Mouse (Mus musculus): ENCODE measurements around the gene Mdm2.

GRCm38 (mm10) chr10:117738928-117739647 is 28.5 kb upstream of the Mdm2 start:
- TF ChIP-seq CTCF (IDR thresholded peaks at IDR 0.05; ENCODE audit: low read depth) (no peak), EP300 (IDR thresholded peaks at IDR 0.05; ENCODE audit: low read depth) (no peak)
